Mouse (Mus musculus): ENCODE data around the gene Mmp15.
"Not testable (repeated sequence)": the region's sequence is repeated elsewhere in the genome, so short reads cannot be mapped to it uniquely, and the experiment has no call there.

The Mmp15 gene

GRCm38 (mm10) chr8:95377101-95377500 is 25.0 kb downstream of the Mmp15 start:
- DNase-seq (ENCODE audit: low spot score): no peak

DNA sequence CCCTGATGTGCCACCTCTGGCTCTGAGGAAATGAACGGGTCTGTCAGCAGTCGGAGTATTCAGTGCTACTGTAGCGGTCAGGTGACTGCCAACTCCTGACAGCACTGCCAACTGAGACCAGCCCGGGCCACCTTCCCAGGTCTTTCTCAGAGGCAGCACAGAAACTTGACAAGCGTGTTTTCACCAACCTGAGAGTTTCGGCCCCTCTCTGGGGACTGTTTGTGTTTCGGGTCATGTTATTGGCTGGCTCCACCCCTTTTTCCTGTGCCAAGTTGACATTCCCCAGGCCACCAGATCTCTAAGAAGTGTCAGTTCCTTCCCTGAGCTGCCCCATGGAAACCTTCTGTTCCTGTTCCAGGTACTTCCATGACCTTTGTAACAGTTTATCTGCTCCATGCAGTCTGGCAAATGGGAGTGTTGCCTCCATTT is 25.8 kb downstream of the Mmp15 start:
- no peak for DNase-seq (ENCODE audit: low spot score)

DNA sequence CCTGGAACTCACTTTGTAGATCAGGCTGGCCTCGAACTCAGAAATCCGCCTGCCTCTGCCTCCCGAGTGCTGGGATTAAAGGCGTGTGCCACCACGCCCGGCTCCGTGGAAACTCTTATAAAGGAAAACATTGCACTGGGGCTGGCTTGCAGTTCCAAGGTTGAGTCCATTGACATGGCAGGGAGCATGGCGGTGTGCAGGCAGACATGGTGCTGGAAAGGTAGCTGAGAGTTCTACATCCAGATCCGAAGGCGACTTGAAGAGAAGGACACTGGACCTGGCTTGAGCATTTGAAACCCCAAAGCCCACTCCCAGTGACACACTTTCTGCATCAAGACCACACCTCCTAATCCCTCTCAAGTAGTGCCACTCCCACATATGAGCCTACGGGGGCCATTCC is 26.9 kb downstream of the Mmp15 start:
- DNase-seq (ENCODE audit: low spot score): not testable (repeated sequence)

DNA sequence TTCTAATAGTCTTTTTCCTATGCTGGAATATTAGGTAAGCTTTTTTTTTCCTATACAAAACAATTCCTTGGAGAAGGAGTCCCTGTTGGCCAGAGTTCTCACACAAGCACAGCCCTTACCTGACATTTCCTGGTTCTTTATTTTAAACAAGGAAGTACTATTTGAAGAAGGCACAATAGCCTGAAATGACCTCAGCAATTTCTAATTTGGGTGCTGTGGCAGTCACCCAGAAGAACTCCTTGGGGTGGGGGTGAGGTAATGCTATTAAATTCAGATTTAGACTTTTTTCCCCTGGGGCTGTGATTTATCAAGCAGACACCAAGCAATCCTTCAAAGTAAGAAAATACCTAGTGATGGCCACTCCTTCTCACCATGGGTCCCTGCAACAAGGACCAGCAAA is 28.9 kb downstream of the Mmp15 start:
- DNase-seq (ENCODE audit: low spot score): no peak

DNA sequence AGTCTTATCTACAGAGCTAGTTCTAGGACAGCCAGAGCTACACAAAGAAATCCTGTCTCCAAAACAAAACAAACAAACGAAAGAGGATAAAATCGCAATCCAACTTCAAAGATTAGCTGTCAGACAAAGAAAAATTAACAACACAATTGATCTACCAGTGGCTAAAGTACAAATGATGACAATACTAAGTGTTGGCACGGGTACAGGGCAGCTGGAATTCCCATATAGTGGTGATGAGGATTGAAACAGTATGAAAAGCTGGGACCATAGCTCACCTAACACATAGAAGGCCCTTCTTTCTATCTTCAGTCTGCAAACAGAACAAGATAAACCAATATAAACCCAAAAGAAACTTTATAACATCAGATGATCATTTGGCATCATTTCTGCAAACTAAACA is 29.5 kb downstream of the Mmp15 start:
- DNase-seq (ENCODE audit: low spot score): no peak

DNA sequence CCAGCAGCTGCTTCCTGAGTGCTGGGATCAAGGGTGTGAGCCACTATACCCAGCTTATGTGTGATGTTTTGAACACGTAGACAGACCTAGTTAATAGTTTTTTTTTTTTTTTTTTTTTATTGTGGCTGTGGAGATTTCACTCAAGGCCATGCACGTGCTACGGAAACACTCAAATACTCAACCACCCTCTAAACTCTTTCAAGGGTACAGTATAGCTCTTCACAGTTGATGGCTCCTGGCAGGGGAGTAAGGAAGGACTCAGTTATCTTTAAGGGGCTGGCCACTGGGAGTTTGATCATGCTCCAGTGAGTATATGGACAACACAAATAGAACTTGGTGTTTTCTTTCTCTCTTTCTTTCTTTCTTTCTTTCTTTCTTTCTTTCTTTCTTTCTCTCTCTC is 32.4 kb downstream of the Mmp15 start:
- no peak for DNase-seq (ENCODE audit: low spot score)

- no peak for DNase-seq (ENCODE audit: low spot score)
Observed at GRCm38 (mm10) chr8:95386037-95386436, 34.0 kb downstream of the Mmp15 start.

GRCm38 (mm10) chr8:95387221-95387620 is 35.2 kb downstream of the Mmp15 start:
- DNase-seq (ENCODE audit: low spot score): no peak

- DNase-seq (ENCODE audit: low spot score): no peak
Observed at GRCm38 (mm10) chr8:95387936-95388335, 35.9 kb downstream of the Mmp15 start.

GRCm38 (mm10) chr8:95390312-95390711 is 38.2 kb downstream of the Mmp15 start:
- DNase-seq (ENCODE audit: low spot score): no peak

DNA sequence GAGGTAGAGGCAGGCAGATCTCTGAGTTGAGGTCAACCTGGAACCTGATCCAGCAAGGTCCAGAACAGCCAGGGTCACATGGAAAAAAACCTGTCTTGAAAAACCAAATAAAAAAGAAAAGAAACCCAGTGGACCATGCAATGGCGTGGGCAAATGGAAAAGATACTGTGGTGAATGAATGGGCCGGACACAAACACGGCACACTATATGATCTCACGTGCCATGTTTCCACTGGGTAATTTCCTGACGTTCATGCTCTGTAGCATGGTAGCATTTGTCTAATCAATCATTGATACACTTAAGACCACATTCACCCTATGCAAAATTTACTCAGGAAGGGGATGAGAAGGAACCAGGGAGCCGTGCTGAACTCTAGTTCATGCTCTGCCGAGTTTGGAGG is 39.0 kb downstream of the Mmp15 start:
- DNase-seq (ENCODE audit: low spot score): no peak

DNA sequence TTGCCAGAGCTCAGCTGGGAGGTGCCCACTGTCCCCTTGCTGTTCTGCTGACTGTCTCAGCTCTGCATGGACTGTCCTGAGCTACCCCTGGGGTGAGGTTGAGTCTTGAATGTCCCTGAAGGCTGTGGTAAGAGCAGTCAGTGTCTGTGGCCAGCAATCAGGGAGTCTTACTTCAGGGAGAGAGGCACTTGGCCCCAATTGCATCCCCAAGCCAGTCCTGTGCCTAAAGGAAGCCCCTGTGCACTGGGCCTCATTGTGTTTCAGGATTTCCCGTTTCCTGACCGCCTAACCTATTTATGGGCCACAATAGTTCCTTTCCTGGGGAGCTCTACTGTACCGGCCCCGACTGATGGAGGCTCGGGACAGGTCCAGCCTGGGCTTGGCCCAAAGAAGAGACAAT is 40.5 kb downstream of the Mmp15 start:
- no peak for DNase-seq (ENCODE audit: low spot score)

GRCm38 (mm10) chr8:95395186-95395918 is 43.3 kb downstream of the Mmp15 start:
- DNase-seq (ENCODE audit: low spot score): no peak

- DNase-seq (ENCODE audit: low spot score): no peak
Observed at GRCm38 (mm10) chr8:95396752-95397151, 44.7 kb downstream of the Mmp15 start.

- no peak for DNase-seq (ENCODE audit: low spot score)
Observed at GRCm38 (mm10) chr8:95397201-95397600, 45.1 kb downstream of the Mmp15 start.

GRCm38 (mm10) chr8:95399131-95399530 is 47.1 kb downstream of the Mmp15 start:
- no peak for DNase-seq (ENCODE audit: low spot score)

GRCm38 (mm10) chr8:95401091-95401490 is 49.0 kb downstream of the Mmp15 start:
- DNase-seq (ENCODE audit: low spot score): no peak

DNA sequence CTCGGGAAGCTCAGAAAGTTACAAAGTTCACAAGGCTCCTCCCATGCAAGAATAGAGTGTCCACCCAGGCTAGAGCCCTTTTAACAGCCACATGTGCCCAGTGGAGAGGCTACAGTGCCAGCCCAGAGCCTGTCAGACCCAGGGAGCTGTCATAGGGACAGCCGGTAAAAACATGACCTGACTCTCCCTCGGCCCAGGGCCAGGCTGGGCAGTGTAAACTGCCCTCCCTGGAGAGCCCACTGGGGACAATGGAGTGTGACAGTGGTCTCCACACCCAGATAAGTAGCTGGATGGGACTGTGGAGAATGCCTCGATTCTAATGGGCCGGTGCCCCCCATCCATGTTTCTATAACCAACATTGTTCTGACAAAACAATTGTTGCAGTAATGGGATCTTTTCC is 57.5 kb downstream of the Mmp15 start:
- DNase-seq (ENCODE audit: low spot score): no peak

- DNase-seq (ENCODE audit: low spot score): no peak
Observed at GRCm38 (mm10) chr8:95411309-95411972, 59.4 kb downstream of the Mmp15 start.

DNA sequence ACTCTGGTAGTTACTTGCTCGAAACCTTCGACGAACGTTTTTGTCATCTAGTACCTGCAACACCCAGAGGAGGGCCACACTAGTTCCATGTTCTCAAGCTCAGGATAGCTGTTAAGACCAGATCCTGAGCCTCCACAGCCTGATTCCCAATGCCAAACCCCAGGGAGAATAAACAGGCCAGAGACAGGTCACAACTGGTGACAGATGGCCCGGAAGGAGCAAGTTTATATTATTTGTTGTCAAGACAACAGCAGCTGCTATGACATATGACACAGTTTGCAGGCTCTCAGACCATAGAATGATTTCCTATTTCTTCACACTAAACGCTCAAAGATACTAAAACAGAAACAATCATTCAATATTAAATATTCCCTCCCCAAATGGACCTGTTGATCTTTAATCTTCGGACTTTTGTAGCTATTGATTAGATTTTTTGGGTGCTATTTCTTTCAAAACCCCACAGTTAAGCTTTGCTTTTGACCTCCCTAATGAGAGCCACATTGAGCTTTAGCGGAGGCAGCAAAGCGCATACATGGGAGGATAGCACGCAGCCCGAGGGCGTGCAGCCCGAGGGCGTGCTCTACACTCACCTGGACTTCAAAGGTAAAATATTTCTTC is 70.2 kb downstream of the Mmp15 start:
- peak; percentile 55 for DNase-seq (ENCODE audit: low spot score)
